Mouse (Mus musculus): ENCODE measurements at regions not wholly inside any gene's neighbourhood (a gene's known extent, or its start where the extent isn't known, plus 50 kb on each side); places are given as distances from the start of the nearest gene placed in this dataset.

DNA sequence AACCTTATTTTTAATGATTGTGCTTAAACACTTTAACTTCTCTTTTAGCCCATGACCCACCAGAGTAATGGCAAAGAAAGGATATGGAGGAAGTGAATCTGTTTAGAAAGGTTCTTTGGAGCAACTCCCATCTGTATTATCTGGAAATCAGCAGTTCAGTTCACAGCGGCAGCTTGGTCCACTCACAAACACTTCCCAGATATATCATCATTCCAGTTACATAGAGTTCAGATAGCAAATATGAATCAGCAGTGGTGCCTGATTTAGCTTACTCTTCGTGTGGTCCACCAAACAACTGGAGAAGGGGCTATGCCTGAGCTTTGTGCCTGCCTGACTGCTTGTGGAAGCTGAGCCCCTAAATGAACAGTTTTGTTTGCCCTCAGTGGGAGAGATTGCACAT lies 1385.9 kb upstream of the Zeb2 start:
- Histone ChIP-seq H3K4me2 (replicated peaks; ENCODE audit: low read depth) (no peak overlapping the region), H3K4me1 (replicated peaks; ENCODE audit: control insufficient read depth, insufficient read depth, low read length) (no peaks in the 10 kb centered on the region), H3K27me3 (replicated peaks; ENCODE audit: control insufficient read depth, insufficient read depth, low read length) (no peaks in the 10 kb centered on the region), H3K4me3 (ENCODE audit: low read depth, low read length) (no peak overlapping the region), H3K36me3 (ENCODE audit: control insufficient read depth, insufficient read depth) (no peaks in the 10 kb centered on the region), H3K27ac (ENCODE audit: low read depth, low read length) (no peak overlapping the region), H3K9ac (ENCODE audit: low read depth, low read length) (no peak overlapping the region), H3K9me3 (ENCODE audit: control insufficient read depth) (no peaks in the 10 kb centered on the region)
- no peak for ATAC-seq
- 77% methylated on average over 2 of the region's 2 CpGs for WGBS
- TF ChIP-seq CTCF (IDR thresholded peaks at IDR 0.05; ENCODE audit: low read depth) = no peak

DNA sequence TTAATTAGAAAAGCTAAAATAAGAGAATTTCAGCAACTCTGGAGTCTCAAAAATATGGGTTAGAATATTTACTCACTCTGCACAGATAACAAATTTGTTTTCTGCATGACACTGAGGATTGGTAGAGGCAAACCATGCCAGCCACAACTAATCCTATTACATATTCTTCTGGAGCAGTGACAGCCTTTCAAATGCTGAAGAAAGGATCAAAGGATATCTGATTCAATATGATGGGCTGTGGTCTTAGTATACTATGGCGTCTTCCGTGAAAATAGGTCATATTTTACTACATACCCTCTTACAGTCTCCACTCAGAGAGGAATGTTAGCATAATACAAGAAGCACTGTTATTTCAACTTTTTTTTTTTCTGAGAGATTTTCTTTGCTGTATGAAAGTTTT lies 1375.1 kb upstream of the Zeb2 start:
- no peak overlapping the region for H3K4me2 ChIP-seq (replicated peaks; ENCODE audit: low read depth)
- no peaks in the 10 kb centered on the region for H3K4me1 ChIP-seq (replicated peaks; ENCODE audit: control insufficient read depth, insufficient read depth, low read length)
- no peaks in the 10 kb centered on the region for H3K9me3 ChIP-seq (ENCODE audit: control insufficient read depth)
- no peak overlapping the region for H3K9ac ChIP-seq (ENCODE audit: low read depth, low read length)
- no peaks in the 10 kb centered on the region for H3K27me3 ChIP-seq (replicated peaks; ENCODE audit: control insufficient read depth, insufficient read depth, low read length)
- ATAC-seq = no peak
- 82% methylated on average over 2 of the region's 2 CpGs for WGBS
- no peak overlapping the region for H3K27ac ChIP-seq (ENCODE audit: low read depth, low read length)
- no peak overlapping the region for H3K4me3 ChIP-seq (ENCODE audit: low read depth, low read length)
- TF ChIP-seq CTCF (IDR thresholded peaks at IDR 0.05; ENCODE audit: low read depth) = no peak
- no peaks in the 10 kb centered on the region for H3K36me3 ChIP-seq (ENCODE audit: control insufficient read depth, insufficient read depth)

DNA sequence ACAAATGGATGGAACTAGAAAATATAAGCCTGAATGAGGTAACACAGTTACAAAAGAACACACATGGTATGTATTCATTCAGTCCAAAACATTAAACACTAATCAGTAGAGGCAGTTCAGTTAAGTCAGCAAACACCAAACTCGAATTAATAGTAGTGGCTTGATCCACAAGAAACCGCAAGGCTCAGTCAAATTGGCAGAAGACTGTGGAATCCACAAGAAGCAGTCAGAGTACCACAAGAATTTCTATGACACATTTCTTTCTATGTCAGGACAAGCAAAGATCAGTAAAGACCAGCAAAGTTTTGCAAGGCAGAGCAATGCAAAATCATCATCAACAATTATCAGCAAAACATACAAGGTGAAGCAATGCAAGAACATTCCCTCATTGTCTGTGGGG lies 1373.9 kb upstream of the Zeb2 start:
- no peaks in the 10 kb centered on the region for H3K4me1 ChIP-seq (replicated peaks; ENCODE audit: control insufficient read depth, insufficient read depth, low read length)
- TF ChIP-seq CTCF (IDR thresholded peaks at IDR 0.05; ENCODE audit: low read depth) = no peak
- no peak overlapping the region for H3K4me3 ChIP-seq (ENCODE audit: low read depth, low read length)
- WGBS = 83% methylated on average over 2 of the region's 2 CpGs
- H3K9ac ChIP-seq (ENCODE audit: low read depth, low read length) = no peak overlapping the region
- H3K36me3 ChIP-seq (ENCODE audit: control insufficient read depth, insufficient read depth) = no peaks in the 10 kb centered on the region
- no peak overlapping the region for H3K27ac ChIP-seq (ENCODE audit: low read depth, low read length)
- H3K9me3 ChIP-seq (ENCODE audit: control insufficient read depth) = no peaks in the 10 kb centered on the region
- ATAC-seq = no peak
- H3K4me2 ChIP-seq (replicated peaks; ENCODE audit: low read depth) = no peak overlapping the region
- no peaks in the 10 kb centered on the region for H3K27me3 ChIP-seq (replicated peaks; ENCODE audit: control insufficient read depth, insufficient read depth, low read length)

DNA sequence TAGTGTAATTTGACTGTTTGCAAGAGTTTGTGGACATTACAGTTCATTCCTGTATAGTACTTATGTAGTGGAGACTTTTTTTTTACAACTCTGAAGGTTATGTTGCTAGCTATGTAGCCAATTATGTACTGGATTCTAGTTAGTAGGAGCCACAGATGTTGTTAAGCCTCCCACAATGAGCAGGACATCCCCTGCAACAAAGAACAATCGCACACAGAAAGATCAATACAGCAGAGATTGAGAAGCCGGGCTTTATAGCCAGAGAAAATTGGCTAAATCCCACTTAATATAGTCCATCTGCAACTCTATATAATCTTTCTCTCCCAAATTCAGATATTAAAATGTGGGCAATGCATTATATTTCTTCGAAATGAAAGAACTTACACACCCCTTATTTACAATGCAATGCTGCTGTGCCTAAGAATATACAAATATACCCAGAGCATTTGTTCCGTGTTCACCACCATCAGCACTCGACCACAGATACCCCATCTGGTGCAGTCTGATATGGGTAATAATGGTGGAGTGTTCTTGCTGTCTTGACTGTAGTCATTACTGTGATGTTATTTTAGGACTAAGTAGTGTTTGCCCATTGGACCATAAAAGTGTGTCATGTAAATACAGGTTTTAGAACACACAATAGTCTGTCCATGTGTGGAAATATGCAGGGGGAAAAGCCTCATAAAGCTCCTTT lies 1351.9 kb upstream of the Zeb2 start:
- no peaks in the 10 kb centered on the region for H3K27me3 ChIP-seq (replicated peaks; ENCODE audit: control insufficient read depth, insufficient read depth, low read length)
- no peak for TF ChIP-seq CTCF (IDR thresholded peaks at IDR 0.05; ENCODE audit: low read depth)
- H3K4me3 ChIP-seq (ENCODE audit: low read depth, low read length) = no peak overlapping the region
- no peak overlapping the region for H3K4me2 ChIP-seq (replicated peaks; ENCODE audit: low read depth)
- no peak for ATAC-seq
- H3K27ac ChIP-seq (ENCODE audit: low read depth, low read length) = no peak overlapping the region
- H3K4me1 ChIP-seq (replicated peaks; ENCODE audit: control insufficient read depth, insufficient read depth, low read length) = no peaks in the 10 kb centered on the region
- H3K36me3 ChIP-seq (ENCODE audit: control insufficient read depth, insufficient read depth) = no peaks in the 10 kb centered on the region
- WGBS = 66% methylated on average over 5 of the region's 5 CpGs
- no peak overlapping the region for H3K9ac ChIP-seq (ENCODE audit: low read depth, low read length)
- H3K9me3 ChIP-seq (ENCODE audit: control insufficient read depth) = no peaks in the 10 kb centered on the region

DNA sequence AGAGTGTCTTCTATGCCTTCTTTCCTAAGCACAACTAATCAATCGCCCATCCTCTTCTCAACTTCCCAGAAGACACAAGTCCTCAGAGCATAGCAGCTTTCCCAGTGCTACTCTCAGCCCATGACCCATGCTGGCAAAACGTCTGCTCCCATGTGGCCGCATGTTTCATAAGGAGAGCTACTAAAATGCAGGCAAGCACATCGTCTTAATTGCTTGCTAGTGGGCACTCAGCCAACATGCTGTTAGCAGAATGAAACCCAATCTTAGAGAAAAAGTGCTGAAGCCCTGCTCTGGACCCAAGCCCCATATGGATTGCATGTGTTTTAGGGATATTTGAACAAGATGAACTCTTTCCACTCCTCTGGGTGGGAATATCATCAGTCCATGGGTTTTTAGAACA lies 1348.2 kb upstream of the Zeb2 start:
- Histone ChIP-seq H3K4me3 (ENCODE audit: low read depth, low read length) (no peak overlapping the region), H3K9me3 (ENCODE audit: control insufficient read depth) (no peaks in the 10 kb centered on the region), H3K9ac (ENCODE audit: low read depth, low read length) (no peak overlapping the region), H3K27ac (ENCODE audit: low read depth, low read length) (no peak overlapping the region), H3K27me3 (replicated peaks; ENCODE audit: control insufficient read depth, insufficient read depth, low read length) (no peaks in the 10 kb centered on the region), H3K4me2 (replicated peaks; ENCODE audit: low read depth) (no peak overlapping the region), H3K4me1 (replicated peaks; ENCODE audit: control insufficient read depth, insufficient read depth, low read length) (no peaks in the 10 kb centered on the region), H3K36me3 (ENCODE audit: control insufficient read depth, insufficient read depth) (no peaks in the 10 kb centered on the region)
- TF ChIP-seq CTCF (IDR thresholded peaks at IDR 0.05; ENCODE audit: low read depth) = no peak
- no peak for ATAC-seq
- 53% methylated on average over 4 of the region's 4 CpGs for WGBS

DNA sequence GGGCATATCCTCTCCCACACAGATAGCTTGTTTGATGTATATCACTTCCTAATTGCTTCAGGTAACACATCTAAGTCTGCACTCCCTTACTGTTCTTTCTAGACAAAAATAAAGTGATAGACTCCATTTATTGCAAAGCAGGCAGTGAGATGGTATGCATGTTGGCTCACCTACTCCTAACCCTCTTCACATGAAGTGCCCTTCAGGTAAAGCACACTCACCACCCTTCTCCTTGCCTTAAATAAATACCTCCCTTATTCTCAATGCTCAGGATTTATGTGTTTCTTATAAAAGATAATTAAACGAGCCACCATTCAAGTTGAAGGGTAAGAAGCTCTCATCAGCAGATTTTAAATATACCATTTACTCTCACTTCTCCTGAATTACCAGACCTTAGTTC lies 1347.7 kb upstream of the Zeb2 start:
- no peak for ATAC-seq
- TF ChIP-seq CTCF (IDR thresholded peaks at IDR 0.05; ENCODE audit: low read depth) = no peak
- Histone ChIP-seq H3K36me3 (ENCODE audit: control insufficient read depth, insufficient read depth) (no peaks in the 10 kb centered on the region), H3K9me3 (ENCODE audit: control insufficient read depth) (no peaks in the 10 kb centered on the region), H3K27me3 (replicated peaks; ENCODE audit: control insufficient read depth, insufficient read depth, low read length) (no peaks in the 10 kb centered on the region), H3K4me1 (replicated peaks; ENCODE audit: control insufficient read depth, insufficient read depth, low read length) (no peaks in the 10 kb centered on the region), H3K4me3 (ENCODE audit: low read depth, low read length) (no peak overlapping the region), H3K4me2 (replicated peaks; ENCODE audit: low read depth) (no peak overlapping the region), H3K9ac (ENCODE audit: low read depth, low read length) (no peak overlapping the region), H3K27ac (ENCODE audit: low read depth, low read length) (no peak overlapping the region)
- 71% methylated on average over 1 of the region's 1 CpGs for WGBS

DNA sequence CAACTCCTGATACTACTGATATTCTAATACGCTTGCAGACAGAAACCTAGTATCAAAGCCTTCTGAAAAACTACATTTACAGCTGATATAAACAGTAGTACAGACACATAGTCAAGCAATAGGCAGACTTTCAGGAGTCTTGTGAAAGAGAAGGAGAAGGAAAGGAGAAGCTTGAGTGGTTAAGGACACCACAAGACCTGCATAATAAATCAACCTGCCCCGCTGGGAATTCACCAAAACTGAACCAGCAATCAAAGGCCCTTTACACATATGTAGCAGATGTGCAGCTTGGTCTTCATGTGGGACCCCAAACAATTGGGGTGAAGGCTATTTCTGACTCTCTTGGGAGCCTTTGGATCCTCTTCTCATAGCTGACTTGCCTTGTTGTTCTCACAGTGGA lies 1345.5 kb upstream of the Zeb2 start:
- Histone ChIP-seq H3K9me3 (ENCODE audit: control insufficient read depth) (no peaks in the 10 kb centered on the region), H3K4me2 (replicated peaks; ENCODE audit: low read depth) (no peak overlapping the region), H3K27me3 (replicated peaks; ENCODE audit: control insufficient read depth, insufficient read depth, low read length) (no peaks in the 10 kb centered on the region), H3K4me1 (replicated peaks; ENCODE audit: control insufficient read depth, insufficient read depth, low read length) (no peaks in the 10 kb centered on the region), H3K27ac (ENCODE audit: low read depth, low read length) (no peak overlapping the region), H3K36me3 (ENCODE audit: control insufficient read depth, insufficient read depth) (no peaks in the 10 kb centered on the region), H3K9ac (ENCODE audit: low read depth, low read length) (no peak overlapping the region), H3K4me3 (ENCODE audit: low read depth, low read length) (no peak overlapping the region)
- no peak for ATAC-seq
- TF ChIP-seq CTCF (IDR thresholded peaks at IDR 0.05; ENCODE audit: low read depth) = no peak
- 90% methylated on average over 2 of the region's 2 CpGs for WGBS
